Mouse (Mus musculus) T-helper 1 cell (primary cell): ENCODE data around the gene Snx1.

ENCODE experiments used
- in situ Hi-C: fragments of 300-600 bp; cut with MboI, MseI; formaldehyde crosslinking; loops from one replicate; pipeline ENCODE4 v1.15.1; 2025; ENCODE audit warnings: high pct_unique_total_duplicates

Gene Snx1

GRCm38 (mm10) chr9:66127193-66127546 is 783 bp upstream of the Snx1 start:
- in situ Hi-C loops = no loop called here

GRCm38 (mm10) chr9:66125543-66126455 is 588 bp downstream of the Snx1 start:
- in situ Hi-C loops = no loop called here

GRCm38 (mm10) chr9:66124681-66125542 is 1.5 kb downstream of the Snx1 start:
- in situ Hi-C loops = no loop called here

- in situ Hi-C loops = no loop called here
Measured at GRCm38 (mm10) chr9:66124111-66124531, 2.3 kb downstream of the Snx1 start.

GRCm38 (mm10) chr9:66123648-66124047 is 2.7 kb downstream of the Snx1 start:
- in situ Hi-C loops = no loop called here

- in situ Hi-C loops = no loop called here
Measured at GRCm38 (mm10) chr9:66121421-66121820, 5.0 kb downstream of the Snx1 start.

GRCm38 (mm10) chr9:66120945-66121344 is 5.4 kb downstream of the Snx1 start:
- in situ Hi-C loops = no loop called here

GRCm38 (mm10) chr9:66120106-66120505 is 6.3 kb downstream of the Snx1 start:
- in situ Hi-C loops = no loop called here

- in situ Hi-C loops = no loop called here
Measured at GRCm38 (mm10) chr9:66119498-66119897, 6.9 kb downstream of the Snx1 start.

GRCm38 (mm10) chr9:66116890-66117289 is 9.5 kb downstream of the Snx1 start:
- in situ Hi-C loops = no loop called here

GRCm38 (mm10) chr9:66114341-66114740 is 12.0 kb downstream of the Snx1 start:
- in situ Hi-C loops = no loop called here

GRCm38 (mm10) chr9:66110611-66111379 is 15.6 kb downstream of the Snx1 start:
- in situ Hi-C loops = no loop called here

GRCm38 (mm10) chr9:66110126-66110525 is 16.3 kb downstream of the Snx1 start:
- in situ Hi-C loops = no loop called here

GRCm38 (mm10) chr9:66109574-66109973 is 16.8 kb downstream of the Snx1 start:
- in situ Hi-C loops = no loop called here

- in situ Hi-C loops = no loop called here
Measured at GRCm38 (mm10) chr9:66105168-66105567, 21.2 kb downstream of the Snx1 start.

GRCm38 (mm10) chr9:66104601-66105000 is 21.8 kb downstream of the Snx1 start:
- in situ Hi-C loops = no loop called here

- in situ Hi-C loops = no loop called here
Measured at GRCm38 (mm10) chr9:66102668-66103067, 23.7 kb downstream of the Snx1 start.

- in situ Hi-C loops = no loop called here
Measured at GRCm38 (mm10) chr9:66101577-66101976, 24.8 kb downstream of the Snx1 start.

GRCm38 (mm10) chr9:66092664-66093063 is 33.7 kb downstream of the Snx1 start:
- in situ Hi-C loops = no loop called here

GRCm38 (mm10) chr9:66091327-66092231 is 34.8 kb downstream of the Snx1 start:
- in situ Hi-C loops = no loop called here
